ENCODE assay signal across 12 mouse cellular contexts in genomic region chr5:150465218-150465617, GRCm38 (mm10). TPM values are rescaled to one million over a fixed set of nuclear protein-coding genes. Genes with fewer than 3 reads are reported as not detected.
DNase-seq lines count a peak whose midpoint lies in the region; ATAC-seq and TF ChIP-seq lines count a peak whose summit lies in the region.
"Had no signal": no experiment of that assay in that cellular context is flagged by ENCODE, and none has a peak within 500 bp of the region (broad histone marks: within the 10 kb centered on the region; RNA-seq: fewer than 3 reads in every experiment).

No protein-coding gene starts in this region.

- TF ChIP-seq CTCF in forebrain, postnatal 0 days (IDR thresholded peaks at IDR 0.05; ENCODE audit: low read depth) = no peak

- peaks cover 19% of the 10 kb centered on the region for H3K4me1 ChIP-seq in heart, embryonic 12.5 days (replicated peaks)
- peaks cover 18% of the 10 kb centered on the region; the same call in 1 of the 2 replicates for H3K4me1 ChIP-seq in heart, embryonic 10.5 days
- peaks cover 5 to 13% of the 10 kb centered on the region in 2 experiments for H3K4me1 ChIP-seq in heart, embryonic 14.5 days (ENCODE audit: control insufficient read depth in 2 of 2, insufficient read depth in 2 of 2, low read length in 2 of 2)
- no peaks in the 10 kb centered on the region for H3K4me1 ChIP-seq in forebrain, postnatal 0 days (ENCODE audit: insufficient read depth)
- H3K4me1 ChIP-seq: hindbrain, embryonic 12.5 days had no signal

- no peak overlapping the region for H3K4me3 ChIP-seq in heart, embryonic 12.5 days
- H3K4me3 ChIP-seq in heart, embryonic 10.5 days = no peak overlapping the region
- no peak overlapping the region for H3K4me3 ChIP-seq in heart, embryonic 14.5 days (ENCODE audit: control insufficient read depth in 1 of 2, insufficient read depth in 1 of 2, low read depth in 1 of 2, low read length in 2 of 2)
- no peak overlapping the region for H3K4me3 ChIP-seq in forebrain, postnatal 0 days (ENCODE audit: low read depth, low read length)
- H3K4me3 ChIP-seq: hindbrain, embryonic 12.5 days had no signal

- no peak for DNase-seq in heart, embryonic 10.5 days (ENCODE audit: low spot score)
- DNase-seq in NIH3T3 (ENCODE audit: low read depth) = peak; percentile 36
- DNase-seq in lung, postnatal 25 days (ENCODE audit: low spot score) = peak; percentile 59
- no peak for DNase-seq in forebrain, postnatal 0 days
- DNase-seq in urinary bladder, postnatal 10 days (ENCODE audit: low spot score) = no peak
- DNase-seq: adrenal gland, postnatal 25 days; cerebellum, adult 18-20 months; spleen, adult 18-20 months had no signal

- 0 out of 2 replicates have a peak overlapping the region, but pooled peaks have one; percentile 51 for H3K27ac ChIP-seq in heart, embryonic 12.5 days (ENCODE audit: poor library complexity, severe bottlenecking)
- no peak overlapping the region for H3K27ac ChIP-seq in heart, embryonic 10.5 days
- H3K27ac ChIP-seq in heart, embryonic 14.5 days (replicated peaks in 1 of 2; ENCODE audit: control insufficient read depth in 1 of 2, insufficient read depth in 1 of 2, low read depth in 2 of 2, low read length in 2 of 2) = peak overlapping the region; percentile 30 to 33; a peak in 2 of 4 replicates
- no peak overlapping the region for H3K27ac ChIP-seq in forebrain, postnatal 0 days (ENCODE audit: low read depth, low read length)
- H3K27ac ChIP-seq: hindbrain, embryonic 12.5 days had no signal

- no peak overlapping the region for H3K9ac ChIP-seq in heart, embryonic 12.5 days
- H3K9ac ChIP-seq in heart, embryonic 14.5 days (ENCODE audit: low read length) = no peak overlapping the region
- no peak overlapping the region for H3K9ac ChIP-seq in forebrain, postnatal 0 days
- H3K9ac ChIP-seq: hindbrain, embryonic 12.5 days had no signal

- no peak for ATAC-seq in heart, embryonic 12.5 days (ENCODE audit: insufficient number of reproducible peaks, low FRiP score)
- no peak for ATAC-seq in heart, embryonic 14.5 days (ENCODE audit: insufficient number of reproducible peaks, insufficient read depth, low FRiP score, low read depth)
- no peak for ATAC-seq in forebrain, postnatal 0 days

- 67% methylated on average over 6 of the region's 6 CpGs for WGBS in heart, embryonic 12.5 days
- 86% methylated on average over 6 of the region's 6 CpGs for WGBS in heart, embryonic 10.5 days
- 76% methylated on average over 6 of the region's 6 CpGs for WGBS in heart, embryonic 14.5 days
- 53% methylated on average over 6 of the region's 6 CpGs for WGBS in forebrain, postnatal 0 days

- H3K27me3 ChIP-seq in heart, embryonic 12.5 days (replicated peaks) = no peaks in the 10 kb centered on the region
- H3K27me3 ChIP-seq in heart, embryonic 10.5 days (ENCODE audit: insufficient read depth, poor library complexity, severe bottlenecking) = no peaks in the 10 kb centered on the region
- H3K27me3 ChIP-seq in heart, embryonic 14.5 days (ENCODE audit: control insufficient read depth, insufficient read depth, low read length) = no peaks in the 10 kb centered on the region
- H3K27me3 ChIP-seq in forebrain, postnatal 0 days (ENCODE audit: insufficient read depth, low read length) = no peaks in the 10 kb centered on the region
- H3K27me3 ChIP-seq: hindbrain, embryonic 12.5 days had no signal

- H3K4me2 ChIP-seq in heart, embryonic 12.5 days = no peak overlapping the region
- no peak overlapping the region for H3K4me2 ChIP-seq in heart, embryonic 14.5 days (ENCODE audit: low read length)
- no peak overlapping the region for H3K4me2 ChIP-seq in forebrain, postnatal 0 days (ENCODE audit: low read depth)
- H3K4me2 ChIP-seq: hindbrain, embryonic 12.5 days had no signal

- no peaks in the 10 kb centered on the region for H3K9me3 ChIP-seq in heart, embryonic 12.5 days (replicated peaks)
- no peaks in the 10 kb centered on the region for H3K9me3 ChIP-seq in heart, embryonic 10.5 days
- no peaks in the 10 kb centered on the region for H3K9me3 ChIP-seq in heart, embryonic 14.5 days (ENCODE audit: control insufficient read depth, low read length)
- H3K9me3 ChIP-seq in forebrain, postnatal 0 days (ENCODE audit: low read length) = no peaks in the 10 kb centered on the region
- H3K9me3 ChIP-seq: hindbrain, embryonic 12.5 days had no signal

- peaks cover 36% of the 10 kb centered on the region for H3K36me3 ChIP-seq in heart, embryonic 12.5 days
- H3K36me3 ChIP-seq in heart, embryonic 10.5 days = peaks cover 22% of the 10 kb centered on the region
- peaks cover 55% of the 10 kb centered on the region for H3K36me3 ChIP-seq in heart, embryonic 14.5 days (ENCODE audit: control insufficient read depth, insufficient read depth, low read length)
- peaks cover 41% of the 10 kb centered on the region for H3K36me3 ChIP-seq in forebrain, postnatal 0 days (ENCODE audit: insufficient read depth)

RNA-seq across cellular contexts. Expression of gene Zar1l, which starts 52.7 kb away (rescaled TPM):
- not detected in 2 replicates for polyA plus RNA-seq in heart, embryonic 12.5 days (2016; fragmentation: Nextera tagmentation; extraction: Ambion mirVana)
- polyA plus RNA-seq in heart, embryonic 10.5 days (2016; fragmentation: Nextera tagmentation; extraction: Ambion mirVana) = not detected in 2 replicates
- not detected in 2 replicates for polyA plus RNA-seq in heart, embryonic 14.5 days (2014; fragmentation: Nextera tagmentation; extraction: Ambion mirVana)
- 0.43 TPM in 1 of 2 replicates, not detected in the other for total RNA-seq in forebrain, postnatal 0 days (2014; rRNA removed)
- polyA plus RNA-seq in forebrain, postnatal 0 days (2015; fragmentation: Nextera tagmentation; extraction: Ambion mirVana) = not detected in 2 replicates
- total RNA-seq: adrenal gland, postnatal 25 days; CH12.LX had no signal
- polyA plus RNA-seq: hindbrain, embryonic 12.5 days had no signal

RNA-seq across cellular contexts. Expression of gene Brca2, which starts 57.2 kb away (rescaled TPM):
- 15.9 and 21.8 TPM in 2 replicates for polyA plus RNA-seq in heart, embryonic 12.5 days (2016; fragmentation: Nextera tagmentation; extraction: Ambion mirVana)
- polyA plus RNA-seq in heart, embryonic 10.5 days (2016; fragmentation: Nextera tagmentation; extraction: Ambion mirVana) = 27.8 and 27.9 TPM in 2 replicates
- polyA plus RNA-seq in heart, embryonic 14.5 days (2014; fragmentation: Nextera tagmentation; extraction: Ambion mirVana) = 14.4 and 21.2 TPM in 2 replicates
- total RNA-seq in forebrain, postnatal 0 days (2014; rRNA removed) = 9.8 and 12.2 TPM in 2 replicates
- 5.2 and 9.7 TPM in 2 replicates for polyA plus RNA-seq in forebrain, postnatal 0 days (2015; fragmentation: Nextera tagmentation; extraction: Ambion mirVana)

Comparison
In these comparisons a context has a peak if more than half of its experiments do, and no peak if none do; other contexts are left out.
1. H3K27ac ChIP-seq: peak in heart, embryonic 12.5 days (single experiment) and heart, embryonic 14.5 days (2 of 2); none in heart, embryonic 10.5 days (single experiment) and forebrain, postnatal 0 days (single experiment).
2. DNase-seq: peak in NIH3T3 (single experiment) and lung, postnatal 25 days (single experiment); none in heart, embryonic 10.5 days (single experiment), forebrain, postnatal 0 days (single experiment) and urinary bladder, postnatal 10 days (single experiment).